Mouse (Mus musculus) retina, postnatal 7 days (tissue): ENCODE data around the gene Slc39a1.
"Not testable (repeated sequence)": the region's sequence is repeated elsewhere in the genome, so short reads cannot be mapped to it uniquely, and the experiment has no call there.

Source experiments
- DNase-seq: peaks from one replicate; pipeline ENCODE4 v3.0.0-alpha.2; 2012; ENCODE audit warnings: low read depth, low spot score

Slc39a1 gene

GRCm38 (mm10) chr3:90265932-90266741, 18.2 kb downstream of the Slc39a1 start:
- DNase-seq: no peak

- no peak for DNase-seq
Observed at GRCm38 (mm10) chr3:90266901-90267775, 19.2 kb downstream of the Slc39a1 start.

GRCm38 (mm10) chr3:90268190-90268589, 20.2 kb downstream of the Slc39a1 start:
- no peak for DNase-seq

- DNase-seq: no peak
Observed at GRCm38 (mm10) chr3:90268971-90269370, 21.0 kb downstream of the Slc39a1 start.

- no peak for DNase-seq
Observed at GRCm38 (mm10) chr3:90270784-90271183, 22.8 kb downstream of the Slc39a1 start.

GRCm38 (mm10) chr3:90272170-90272569, 24.2 kb downstream of the Slc39a1 start:
- DNase-seq: no peak

- no peak for DNase-seq
Observed at GRCm38 (mm10) chr3:90273855-90274254, 25.9 kb downstream of the Slc39a1 start.

- no peak for DNase-seq
Observed at GRCm38 (mm10) chr3:90275286-90275685, 27.3 kb downstream of the Slc39a1 start.

- no peak for DNase-seq
Observed at GRCm38 (mm10) chr3:90276858-90277257, 28.9 kb downstream of the Slc39a1 start.

GRCm38 (mm10) chr3:90277793-90278192, 29.8 kb downstream of the Slc39a1 start:
- no peak for DNase-seq

GRCm38 (mm10) chr3:90278211-90278610, 30.2 kb downstream of the Slc39a1 start:
- no peak for DNase-seq

GRCm38 (mm10) chr3:90279216-90279615, 31.2 kb downstream of the Slc39a1 start:
- no peak for DNase-seq

GRCm38 (mm10) chr3:90279743-90280142, 31.8 kb downstream of the Slc39a1 start:
- DNase-seq: no peak

- DNase-seq: no peak
Observed at GRCm38 (mm10) chr3:90280708-90281107, 32.7 kb downstream of the Slc39a1 start.

- no peak for DNase-seq
Observed at GRCm38 (mm10) chr3:90284150-90284549, 36.2 kb downstream of the Slc39a1 start.

GRCm38 (mm10) chr3:90289403-90289802, 41.4 kb downstream of the Slc39a1 start:
- DNase-seq: not testable (repeated sequence)

GRCm38 (mm10) chr3:90290602-90291001, 42.6 kb downstream of the Slc39a1 start:
- no peak for DNase-seq

GRCm38 (mm10) chr3:90291982-90292344, 44.0 kb downstream of the Slc39a1 start:
- no peak for DNase-seq

GRCm38 (mm10) chr3:90292345-90293275, 44.6 kb downstream of the Slc39a1 start, which contains the start of gene Gatad2b:
Gatad2b (plus strand) TSS chr3:90293178.
- peak; percentile 100 for DNase-seq

- DNase-seq: peak; percentile 62
Observed at GRCm38 (mm10) chr3:90293352-90294063, 45.5 kb downstream of the Slc39a1 start.

GRCm38 (mm10) chr3:90294064-90294440, 46.1 kb downstream of the Slc39a1 start:
- DNase-seq: no peak
